Mouse (Mus musculus) forebrain, embryonic 15.5 days (tissue): ENCODE results near the gene Tnn. TPM values are rescaled to one million over a fixed set of nuclear protein-coding genes. Genes with fewer than 3 reads are reported as not detected.

Experiments
- ATAC-seq: fragments of 200-750 bp; cut with Nextera tagmentation; replicated peaks from 2 replicates; pipeline ENCODE4 v1.8.0; 2017; ENCODE audit warnings: mild to moderate bottlenecking, moderate TSS enrichment, moderate library complexity
- H3K27ac ChIP-seq: fragments of 300-500 bp; sonication (generic); replicated peaks from 2 replicates; pipeline ENCODE4 v1.5.1; 2015; ENCODE audit warnings: mild to moderate bottlenecking, inconsistent platforms
- H3K27me3 ChIP-seq: fragments of 300-500 bp; sonication (generic); 2 replicates; pipeline ENCODE4 v1.6.1; 2015; ENCODE audit warnings: inconsistent platforms
- H3K36me3 ChIP-seq: fragments of 300-500 bp; sonication (generic); 2 replicates; pipeline ENCODE4 v1.6.1; 2015; ENCODE audit warnings: mild to moderate bottlenecking, inconsistent platforms
- H3K4me1 ChIP-seq: fragments of 300-500 bp; sonication (generic); 2 replicates; pipeline ENCODE4 v1.6.1; 2015; ENCODE audit warnings: inconsistent platforms
- H3K4me2 ChIP-seq: fragments of 300-500 bp; sonication (generic); replicated peaks from 2 replicates; pipeline ENCODE4 v1.6.1; 2015; ENCODE audit warnings: mild to moderate bottlenecking, inconsistent platforms
- H3K4me3 ChIP-seq: fragments of 300-500 bp; sonication (generic); 2 replicates; pipeline ENCODE4 v1.5.1; 2015; ENCODE audit warnings: mild to moderate bottlenecking, inconsistent platforms
- H3K9ac ChIP-seq: fragments of 300-500 bp; sonication (generic); replicated peaks from 2 replicates; pipeline ENCODE4 v1.6.1; 2015; ENCODE audit warnings: mild to moderate bottlenecking, inconsistent platforms
- H3K9me3 ChIP-seq: fragments of 300-500 bp; sonication (generic); 2 replicates; pipeline ENCODE4 v1.6.1; 2016; ENCODE audit warnings: inconsistent platforms
- WGBS: fragments of 180-500 bp; shearing (Covaris S2); methylation state at CpG from one replicate; pipeline ENCODE4 v1.1.7; 2015; ENCODE audit warnings: mixed read lengths; 5-methylcytosine and 5-hydroxymethylcytosine counted together
- polyA plus RNA-seq: library from polyadenylated mRNA; unstranded; fragments of >200 nt; fragmentation: Nextera tagmentation; extraction: Ambion mirVana; gene quantifications from 2 replicates; pipeline ENCODE4 v1.2.1, GENCODE M21; 2015

Tnn gene
- polyA plus RNA-seq, 1 experiment from 2014 or later = not detected

GRCm38 (mm10) chr1:160144343-160144742 is 9.0 kb downstream of the Tnn start:
- H3K4me2 ChIP-seq = no peak overlapping the region
- no peak for ATAC-seq
- no peaks in the 10 kb centered on the region for H3K27me3 ChIP-seq
- no peak overlapping the region for H3K27ac ChIP-seq
- peaks cover 5% of the 10 kb centered on the region for H3K4me1 ChIP-seq
- H3K9ac ChIP-seq = no peak overlapping the region
- no peak overlapping the region for H3K4me3 ChIP-seq
- H3K36me3 ChIP-seq = no peaks in the 10 kb centered on the region
- WGBS = 58% methylated on average over 7 of the region's 7 CpGs
- no peaks in the 10 kb centered on the region for H3K9me3 ChIP-seq

GRCm38 (mm10) chr1:160136362-160136890 is 17.0 kb downstream of the Tnn start:
- Histone ChIP-seq H3K4me2 (no peak overlapping the region), H3K4me1 (no peaks in the 10 kb centered on the region), H3K27ac (no peak overlapping the region), H3K36me3 (no peaks in the 10 kb centered on the region), H3K9me3 (no peaks in the 10 kb centered on the region), H3K9ac (no peak overlapping the region), H3K27me3 (no peaks in the 10 kb centered on the region), H3K4me3 (no peak overlapping the region)
- ATAC-seq = no peak
- WGBS = 81% methylated on average over 7 of the region's 7 CpGs

GRCm38 (mm10) chr1:160133464-160134079 is 19.8 kb downstream of the Tnn start:
- Histone ChIP-seq H3K27ac (no peak overlapping the region), H3K9me3 (no peaks in the 10 kb centered on the region), H3K4me2 (no peak overlapping the region), H3K4me3 (no peak overlapping the region), H3K36me3 (no peaks in the 10 kb centered on the region), H3K4me1 (no peaks in the 10 kb centered on the region), H3K9ac (no peak overlapping the region), H3K27me3 (no peaks in the 10 kb centered on the region)
- 76% methylated on average over 4 of the region's 4 CpGs for WGBS
- no peak for ATAC-seq

GRCm38 (mm10) chr1:160123957-160124356 is 29.4 kb downstream of the Tnn start:
- Histone ChIP-seq H3K9me3 (no peaks in the 10 kb centered on the region), H3K27ac (no peak overlapping the region), H3K4me1 (no peaks in the 10 kb centered on the region), H3K27me3 (no peaks in the 10 kb centered on the region), H3K4me3 (no peak overlapping the region), H3K4me2 (no peak overlapping the region), H3K9ac (no peak overlapping the region), H3K36me3 (no peaks in the 10 kb centered on the region)
- ATAC-seq = no peak
- WGBS = 83% methylated on average over 2 of the region's 2 CpGs

- 73% methylated on average over 2 of the region's 2 CpGs for WGBS
- ATAC-seq = no peak
- 0 out of 2 replicates have a peak overlapping the region, but pooled peaks have one; percentile 23 for H3K27ac ChIP-seq
- no peaks in the 10 kb centered on the region for H3K9me3 ChIP-seq
- no peaks in the 10 kb centered on the region for H3K27me3 ChIP-seq
- H3K4me2 ChIP-seq = no peak overlapping the region
- no peak overlapping the region for H3K9ac ChIP-seq
- H3K4me3 ChIP-seq = no peak overlapping the region
- no peaks in the 10 kb centered on the region for H3K36me3 ChIP-seq
- no peaks in the 10 kb centered on the region for H3K4me1 ChIP-seq
These were observed 44.8 kb downstream of the Tnn start for GRCm38 (mm10) chr1:160108604-160109003.

- Histone ChIP-seq H3K4me1 (no peaks in the 10 kb centered on the region), H3K4me3 (no peak overlapping the region), H3K4me2 (no peak overlapping the region), H3K9me3 (no peaks in the 10 kb centered on the region), H3K9ac (no peak overlapping the region), H3K27me3 (no peaks in the 10 kb centered on the region), H3K27ac (no peak overlapping the region), H3K36me3 (no peaks in the 10 kb centered on the region)
- 87% methylated on average over 5 of the region's 5 CpGs for WGBS
- ATAC-seq = no peak
These were observed 48.0 kb downstream of the Tnn start for GRCm38 (mm10) chr1:160105426-160105825.

- no peaks in the 10 kb centered on the region for H3K27me3 ChIP-seq
- no peaks in the 10 kb centered on the region for H3K36me3 ChIP-seq
- H3K27ac ChIP-seq = no peak overlapping the region
- WGBS = 71% methylated on average over 5 of the region's 5 CpGs
- H3K4me2 ChIP-seq = no peak overlapping the region
- no peaks in the 10 kb centered on the region for H3K9me3 ChIP-seq
- no peak overlapping the region for H3K9ac ChIP-seq
- no peak for ATAC-seq
- no peak overlapping the region for H3K4me3 ChIP-seq
- H3K4me1 ChIP-seq = no peaks in the 10 kb centered on the region
These were observed 52.4 kb downstream of the Tnn start for GRCm38 (mm10) chr1:160100996-160101395.

GRCm38 (mm10) chr1:160099659-160100302 is 53.6 kb downstream of the Tnn start:
- Histone ChIP-seq H3K4me2 (no peak overlapping the region), H3K4me1 (no peaks in the 10 kb centered on the region), H3K4me3 (no peak overlapping the region), H3K9me3 (no peaks in the 10 kb centered on the region), H3K9ac (no peak overlapping the region), H3K36me3 (no peaks in the 10 kb centered on the region), H3K27me3 (no peaks in the 10 kb centered on the region), H3K27ac (no peak overlapping the region)
- WGBS = 84% methylated on average over 5 of the region's 5 CpGs
- no peak for ATAC-seq

- Histone ChIP-seq H3K9me3 (no peaks in the 10 kb centered on the region), H3K4me3 (no peak overlapping the region), H3K36me3 (no peaks in the 10 kb centered on the region), H3K4me1 (no peaks in the 10 kb centered on the region), H3K4me2 (no peak overlapping the region), H3K9ac (no peak overlapping the region), H3K27ac (no peak overlapping the region), H3K27me3 (no peaks in the 10 kb centered on the region)
- ATAC-seq = no peak
- 76% methylated on average over 2 of the region's 2 CpGs for WGBS
These were observed 66.7 kb downstream of the Tnn start for GRCm38 (mm10) chr1:160086651-160087050.

- 71% methylated on average over 1 of the region's 1 CpGs for WGBS
- H3K36me3 ChIP-seq = no peaks in the 10 kb centered on the region
- ATAC-seq = no peak
These were observed 69.1 kb downstream of the Tnn start for GRCm38 (mm10) chr1:160084239-160084638.

GRCm38 (mm10) chr1:160082647-160083046 is 70.7 kb downstream of the Tnn start:
- no peak overlapping the region for H3K4me3 ChIP-seq
- no peaks in the 10 kb centered on the region for H3K4me1 ChIP-seq
- H3K9me3 ChIP-seq = no peaks in the 10 kb centered on the region
- H3K9ac ChIP-seq = no peak overlapping the region
- H3K27me3 ChIP-seq = no peaks in the 10 kb centered on the region
- no peak overlapping the region for H3K4me2 ChIP-seq
- ATAC-seq = no peak
- H3K36me3 ChIP-seq = no peaks in the 10 kb centered on the region
- H3K27ac ChIP-seq = no peak overlapping the region
- 76% methylated on average over 1 of the region's 1 CpGs for WGBS

More at GRCm38 (mm10) chr1:160084239-160084638, 69.1 kb downstream of the Tnn start:
- H3K4me1 ChIP-seq = no peaks in the 10 kb centered on the region
- no peak overlapping the region for H3K9ac ChIP-seq
- H3K9me3 ChIP-seq = no peaks in the 10 kb centered on the region
- H3K27ac ChIP-seq = no peak overlapping the region
- H3K4me3 ChIP-seq = no peak overlapping the region
- no peak overlapping the region for H3K4me2 ChIP-seq
- no peaks in the 10 kb centered on the region for H3K27me3 ChIP-seq

- H3K9me3 ChIP-seq = no peaks in the 10 kb centered on the region
- no peaks in the 10 kb centered on the region for H3K4me1 ChIP-seq
- 25% methylated on average over 2 of the region's 2 CpGs for WGBS
- no peaks in the 10 kb centered on the region for H3K27me3 ChIP-seq
- no peak overlapping the region for H3K27ac ChIP-seq
- no peak overlapping the region for H3K4me2 ChIP-seq
- no peak overlapping the region for H3K4me3 ChIP-seq
- no peaks in the 10 kb centered on the region for H3K36me3 ChIP-seq
- ATAC-seq = peak; percentile 72; the same call in 1 of the 2 replicates
- no peak overlapping the region for H3K9ac ChIP-seq
These were observed 72.5 kb downstream of the Tnn start for GRCm38 (mm10) chr1:160080800-160081436.
